16 mouse cellular contexts compared by ENCODE assay signal in genomic region chr5:66371131-66371530, GRCm38 (mm10).
"Had no signal": no experiment of that assay in that cellular context is flagged by ENCODE, and none has a peak within 500 bp of the region (broad histone marks: within the 10 kb centered on the region; RNA-seq: fewer than 3 reads in every experiment).

No protein-coding gene starts in this region.

- H3K4me1 ChIP-seq: liver, embryonic 13.5 days; lung, embryonic 15.5 days had no signal

- ATAC-seq: liver, postnatal 0 days; midbrain, embryonic 16.5 days had no signal

- H3K27ac ChIP-seq: kidney, embryonic 15.5 days; limb, embryonic 12.5 days; liver, embryonic 13.5 days; lung, embryonic 15.5 days; macrophage; neural tube, embryonic 13.5 days had no signal

- H3K27me3 ChIP-seq: kidney, embryonic 15.5 days; limb, embryonic 12.5 days; liver, embryonic 13.5 days; lung, embryonic 15.5 days; neural tube, embryonic 13.5 days had no signal

- H3K9ac ChIP-seq: kidney, embryonic 15.5 days; limb, embryonic 12.5 days; liver, embryonic 13.5 days; liver, postnatal 0 days; lung, embryonic 15.5 days; neural tube, embryonic 13.5 days had no signal

- DNase-seq: layer of hippocampus, postnatal 36 days; liver; liver, embryonic 13.5 days; liver, postnatal 0 days; lung, postnatal 14 days; retina, postnatal 1 day; right cerebral cortex, postnatal 14 days; thymus, postnatal 36 days had no signal

- H3K36me3 ChIP-seq: liver, embryonic 13.5 days; lung, embryonic 15.5 days had no signal

- H3K4me2 ChIP-seq: kidney, embryonic 15.5 days; limb, embryonic 12.5 days; liver, embryonic 13.5 days; lung, embryonic 15.5 days; midbrain, embryonic 11.5 days; neural tube, embryonic 13.5 days had no signal

- H3K9me3 ChIP-seq: kidney, embryonic 15.5 days; limb, embryonic 12.5 days; liver, embryonic 13.5 days; lung, embryonic 15.5 days; megakaryocyte, embryonic 14.5 days; neural tube, embryonic 13.5 days had no signal

- H3K4me3 ChIP-seq: kidney, embryonic 15.5 days; limb, embryonic 12.5 days; liver, embryonic 13.5 days; lung, embryonic 15.5 days; megakaryocyte, embryonic 14.5 days; neural tube, embryonic 13.5 days had no signal
